Mouse (Mus musculus) hindbrain, embryonic 12.5 days (tissue): ENCODE data around the gene Pbsn. TPM values are rescaled to one million over a fixed set of nuclear protein-coding genes. Genes with fewer than 3 reads are reported as not detected.
A peak's percentile ranks its signal among the peaks of the same experiment; 100 is the strongest.

ENCODE experiments used
- ATAC-seq: fragments of 200-750 bp; cut with Nextera tagmentation; 2 replicates; pipeline ENCODE4 v1.8.0; 2017; ENCODE audit warnings: moderate TSS enrichment; ENCODE audit not compliant: low FRiP score
- H3K27ac ChIP-seq: fragments of 300-500 bp; sonication (generic); 2 replicates; pipeline ENCODE4 v1.5.1; 2016; ENCODE audit warnings: mild to moderate bottlenecking
- H3K27me3 ChIP-seq: fragments of 300-500 bp; sonication (generic); 2 replicates; pipeline ENCODE4 v1.6.1; 2016; ENCODE audit warnings: mild to moderate bottlenecking
- H3K36me3 ChIP-seq: fragments of 300-500 bp; sonication (generic); 2 replicates; pipeline ENCODE4 v1.6.1; 2016; ENCODE audit warnings: mild to moderate bottlenecking
- H3K4me1 ChIP-seq: fragments of 300-500 bp; sonication (generic); 2 replicates; pipeline ENCODE4 v1.6.1; 2016
- H3K4me2 ChIP-seq: fragments of 300-500 bp; sonication (generic); replicated peaks from 2 replicates; pipeline ENCODE4 v1.6.1; 2016; ENCODE audit warnings: mild to moderate bottlenecking
- H3K4me3 ChIP-seq: fragments of 300-500 bp; sonication (generic); 2 replicates; pipeline ENCODE4 v1.5.1; 2016; ENCODE audit warnings: mild to moderate bottlenecking
- H3K9ac ChIP-seq: fragments of 300-500 bp; sonication (generic); 2 replicates; pipeline ENCODE4 v1.6.1; 2016; ENCODE audit warnings: mild to moderate bottlenecking, moderate library complexity
- H3K9me3 ChIP-seq: fragments of 300-500 bp; sonication (generic); replicated peaks from 2 replicates; pipeline ENCODE4 v1.6.1; 2016; ENCODE audit warnings: mild to moderate bottlenecking
- WGBS: fragments of 180-500 bp; shearing (Covaris S2); methylation state at CpG from one replicate; pipeline ENCODE4 v1.1.7; 2016; 5-methylcytosine and 5-hydroxymethylcytosine counted together
- polyA plus RNA-seq: library from polyadenylated mRNA; unstranded; fragments of >200 nt; fragmentation: Nextera tagmentation; extraction: Ambion mirVana; gene quantifications from 2 replicates; pipeline ENCODE4 v1.2.1, GENCODE M21; 2016

Gene Pbsn
- polyA plus RNA-seq, 1 experiment from 2014 or later = not detected

DNA sequence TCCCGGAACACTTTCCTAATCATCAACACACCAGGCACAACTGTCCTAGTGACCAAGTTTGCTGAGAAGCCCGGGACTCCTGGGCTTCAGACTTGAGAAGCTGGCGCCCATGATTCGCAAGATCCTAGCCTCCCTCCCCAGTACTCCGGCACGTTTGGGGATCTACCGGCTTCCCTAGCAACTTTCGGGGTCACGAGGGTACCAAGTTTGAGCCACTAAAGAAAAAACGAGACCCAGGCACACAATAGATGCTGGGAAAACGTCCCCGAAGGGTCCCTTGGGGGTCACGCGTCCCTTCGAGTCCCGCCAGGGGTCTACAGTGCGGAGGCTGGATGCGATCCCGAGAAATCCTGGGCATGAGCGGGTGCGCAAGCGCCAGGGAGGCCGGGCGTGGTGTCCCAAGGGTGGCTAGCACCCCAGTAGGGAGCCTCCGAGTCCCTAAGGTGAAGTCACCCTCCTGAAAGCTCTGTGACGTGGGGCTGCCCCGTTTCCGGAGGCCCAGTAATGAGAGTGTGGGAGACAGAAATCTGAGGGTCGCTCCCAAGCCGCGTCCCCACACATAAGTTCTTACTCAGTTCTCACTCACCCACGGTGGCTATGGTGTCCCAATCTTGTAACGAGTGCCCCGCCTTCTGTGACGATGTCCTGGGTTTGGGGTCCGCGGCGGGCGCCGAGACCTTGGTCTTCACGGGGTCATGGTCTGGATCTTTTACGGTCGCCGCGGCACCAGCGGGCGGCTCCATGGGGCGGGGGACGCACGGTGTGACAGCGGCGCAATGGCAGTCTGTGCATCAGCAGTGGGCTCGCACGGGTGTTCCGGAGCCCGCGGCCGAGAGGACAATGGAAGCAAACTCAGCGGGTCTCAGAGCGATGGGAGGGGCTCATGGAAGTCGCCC is 58.2 kb downstream of the Pbsn start:
- H3K27ac ChIP-seq = no peak overlapping the region; the same call in 1 of the 2 replicates
- H3K4me3 ChIP-seq = peak overlapping the region; percentile 61
- no peaks in the 10 kb centered on the region for H3K9me3 ChIP-seq
- H3K36me3 ChIP-seq = no peaks in the 10 kb centered on the region
- ATAC-seq = peak; percentile 81
- WGBS = 22% methylated on average over 61 of the region's 61 CpGs
- H3K4me1 ChIP-seq = peaks cover 4% of the 10 kb centered on the region; the same call in 1 of the 2 replicates
- H3K9ac ChIP-seq = peak overlapping the region; percentile 65
- H3K4me2 ChIP-seq = peak overlapping the region; percentile 60
- no peaks in the 10 kb centered on the region for H3K27me3 ChIP-seq

DNA sequence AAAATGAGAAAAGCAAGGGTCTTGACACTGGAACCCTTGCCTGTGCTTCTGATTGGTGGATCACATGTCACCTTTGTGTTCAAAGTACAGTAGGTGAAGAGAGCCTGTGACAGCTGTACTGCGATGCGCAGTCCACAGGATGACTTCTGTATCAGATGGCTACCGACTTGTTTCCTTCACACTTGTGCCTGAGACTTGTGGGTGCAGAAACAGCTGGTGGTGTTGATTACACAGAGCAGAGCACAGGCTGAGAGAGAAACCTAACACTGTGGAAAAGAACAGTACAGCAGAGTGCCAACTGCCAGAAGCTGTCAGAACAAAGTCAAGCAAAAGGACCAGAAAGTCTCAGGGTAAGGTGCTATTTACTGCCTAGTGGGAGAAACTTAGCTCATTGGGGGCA is 64.7 kb downstream of the Pbsn start:
- Histone ChIP-seq H3K36me3 (0 out of 2 replicates have a peak, but pooled peaks cover 5% of the 10 kb centered on the region), H3K4me2 (no peak overlapping the region), H3K27ac (no peak overlapping the region), H3K9me3 (no peaks in the 10 kb centered on the region), H3K4me3 (no peak overlapping the region), H3K27me3 (no peaks in the 10 kb centered on the region), H3K9ac (no peak overlapping the region), H3K4me1 (no peaks in the 10 kb centered on the region)
- 87% methylated on average over 3 of the region's 3 CpGs for WGBS
- ATAC-seq = no peak

Other genes starting within 250 kb of the Pbsn start
- gene Prkx, start 57.3 kb downstream of the Pbsn start, polyA plus RNA-seq = 24.4 and 27.5 TPM in 2 replicates
- gene Gm14744, start 11.1 kb upstream of the Pbsn start, polyA plus RNA-seq = not detected in 2 replicates
- gene 5430402E10Rik, start 71.4 kb upstream of the Pbsn start, polyA plus RNA-seq = not detected in 2 replicates
- not detected in 2 replicates for gene Obp1a, start 237.8 kb upstream of the Pbsn start, polyA plus RNA-seq